Mouse (Mus musculus) ES-Bruce4 (cell line): Measurements from ENCODE around the gene Prickle1.

ENCODE experiments used
- CTCF ChIP-seq: IDR thresholded peaks from one replicate; pipeline ENCODE4 v1.8.1; 2011; ENCODE audit warnings: low read depth, low read length
- EP300 ChIP-seq: IDR thresholded peaks from 2 replicates; pipeline ENCODE4 v1.6.1; 2011; ENCODE audit warnings: low read depth, low read length; ENCODE audit not compliant: insufficient read depth
- POLR2A ChIP-seq: IDR thresholded peaks from one replicate; pipeline ENCODE4 v1.8.1; 2011; ENCODE audit warnings: low read length; ENCODE audit not compliant: insufficient read depth

- no peak for TF ChIP-seq CTCF
- TF ChIP-seq POLR2A, result no peak
- no peak for TF ChIP-seq EP300
Observed at GRCm38 (mm10) chr15:93610721-93611201, 15.1 kb upstream of the Prickle1 start.
